Mouse (Mus musculus) bone marrow, adult 2 months (tissue): ENCODE data around the gene Macf1. TPM values are rescaled to one million over a fixed set of nuclear protein-coding genes. Genes with fewer than 3 reads are reported as not detected.
"Not testable (repeated sequence)": the region's sequence is repeated elsewhere in the genome, so short reads cannot be mapped to it uniquely, and the experiment has no call there.

ENCODE experiments used
- H3K27ac ChIP-seq: fragments of 200-500 bp; 2 replicates; pipeline ENCODE4 v1.5.1; 2012; ENCODE audit warnings: low read depth, mild to moderate bottlenecking, control low read depth, inconsistent platforms, low read length; ENCODE audit not compliant: control insufficient read depth, poor library complexity, insufficient read depth
- H3K4me1 ChIP-seq: fragments of 200-500 bp; 2 replicates; pipeline ENCODE4 v1.6.1; 2011; ENCODE audit warnings: low read length; ENCODE audit not compliant: control insufficient read depth, insufficient read depth
- H3K4me3 ChIP-seq: fragments of 200-500 bp; replicated peaks from 2 replicates; pipeline ENCODE3; 2011; ENCODE audit warnings: mild to moderate bottlenecking, low read depth, low read length, control low read depth; ENCODE audit not compliant: control insufficient read depth
- CTCF ChIP-seq: fragments of 200-500 bp; IDR thresholded peaks from 2 replicates; pipeline ENCODE4 v1.5.1; 2011; ENCODE audit warnings: low read length, control low read depth; ENCODE audit not compliant: control insufficient read depth, insufficient read depth
- POLR2A ChIP-seq: fragments of 200-500 bp; IDR thresholded peaks from 2 replicates; pipeline ENCODE4 v1.6.1; 2011; ENCODE audit warnings: low read depth, mild to moderate bottlenecking, control low read depth, low read length, borderline replicate concordance; ENCODE audit not compliant: control insufficient read depth
- WGBS: fragments of 180-500 bp; shearing (Covaris S2); methylation state at CpG from one replicate; pipeline ENCODE4 v1.1.7; 2018; 5-methylcytosine and 5-hydroxymethylcytosine counted together
- polyA plus RNA-seq: library from polyadenylated mRNA; stranded (reverse); fragments of >200 nt; gene quantifications from 2 replicates; pipeline ENCODE4 v1.2.4, GENCODE M21; 2011; ENCODE audit warnings: low replicate concordance; ENCODE audit not compliant: missing spikeins, insufficient read depth, insufficient read length

Macf1 gene
- polyA plus RNA-seq, 1 experiment, result 124 TPM

GRCm38 (mm10) chr4:123342642-123343470, 341.3 kb downstream of the Macf1 start, which contains the start of gene Bmp8a:
Bmp8a (minus strand) TSS chr4:123343252.
- Histone ChIP-seq H3K27ac (no peak within 1 kb of the TSS), H3K4me1 (peaks cover 2% of the 10 kb centered on the region; the same call in 1 of the 2 replicates), H3K4me3 (peak within 1 kb of the TSS; percentile 74)
- TF ChIP-seq CTCF (no peak), POLR2A (0 out of 2 replicates have a peak, but pooled peaks have one; percentile 36)
- WGBS, result under 1% methylated on average over 65 of the region's 65 CpGs

- WGBS, result 6% methylated on average over 43 of the region's 43 CpGs
- peak overlapping the region; percentile 74 for H3K4me3 ChIP-seq
- TF ChIP-seq POLR2A (no peak), CTCF (no peak)
- no peak overlapping the region for H3K27ac ChIP-seq
- H3K4me1 ChIP-seq, result peaks cover 2% of the 10 kb centered on the region; the same call in 1 of the 2 replicates
Measured at GRCm38 (mm10) chr4:123342091-123342641, 342.0 kb downstream of the Macf1 start.

GRCm38 (mm10) chr4:123340232-123340631, 343.9 kb downstream of the Macf1 start:
- WGBS, result 56% methylated on average over 5 of the region's 5 CpGs
- Histone ChIP-seq H3K4me1 (peaks cover 2% of the 10 kb centered on the region; the same call in 1 of the 2 replicates), H3K27ac (no peak overlapping the region), H3K4me3 (no peak overlapping the region)
- TF ChIP-seq CTCF, result no peak
- no peak for TF ChIP-seq POLR2A

- no peak for TF ChIP-seq POLR2A
- TF ChIP-seq CTCF, result no peak
- peaks cover 1% of the 10 kb centered on the region; the same call in 1 of the 2 replicates for H3K4me1 ChIP-seq
- no peak overlapping the region for H3K27ac ChIP-seq
- no peak overlapping the region for H3K4me3 ChIP-seq
- WGBS, result 66% methylated on average over 4 of the region's 4 CpGs
Measured at GRCm38 (mm10) chr4:123337693-123338092, 346.5 kb downstream of the Macf1 start.

GRCm38 (mm10) chr4:123335796-123336585, 348.2 kb downstream of the Macf1 start:
- no peak for TF ChIP-seq CTCF
- no peak for TF ChIP-seq POLR2A
- WGBS, result 74% methylated on average over 14 of the region's 14 CpGs
- no peaks in the 10 kb centered on the region for H3K4me1 ChIP-seq
- no peak overlapping the region for H3K27ac ChIP-seq
- no peak overlapping the region for H3K4me3 ChIP-seq

GRCm38 (mm10) chr4:123335244-123335643, 348.9 kb downstream of the Macf1 start:
- not testable (repeated sequence) for H3K27ac ChIP-seq, H3K4me1 ChIP-seq, H3K4me3 ChIP-seq
- WGBS, result 85% methylated on average over 10 of the region's 10 CpGs

GRCm38 (mm10) chr4:123334177-123334576, 350.0 kb downstream of the Macf1 start:
- 61% methylated on average over 3 of the region's 3 CpGs for WGBS
- H3K27ac ChIP-seq, result no peak overlapping the region
- H3K4me1 ChIP-seq, result no peaks in the 10 kb centered on the region
- no peak overlapping the region for H3K4me3 ChIP-seq
- no peak for TF ChIP-seq CTCF
- no peak for TF ChIP-seq POLR2A

- H3K27ac ChIP-seq, result no peak overlapping the region
- H3K4me3 ChIP-seq, result no peak overlapping the region
- no peaks in the 10 kb centered on the region for H3K4me1 ChIP-seq
- 85% methylated on average over 4 of the region's 4 CpGs for WGBS
- no peak for TF ChIP-seq POLR2A
- TF ChIP-seq CTCF, result no peak
Measured at GRCm38 (mm10) chr4:123333151-123333550, 351.0 kb downstream of the Macf1 start.

- not testable (repeated sequence) for H3K4me1 ChIP-seq, H3K27ac ChIP-seq, H3K4me3 ChIP-seq
- WGBS, result 88% methylated on average over 1 of the region's 1 CpGs
Measured at GRCm38 (mm10) chr4:123331961-123332360, 352.2 kb downstream of the Macf1 start.
